In genomic region chr1:176813292-176814035, GRCm38 (mm10) we compare ENCODE assay signal across 8 mouse cellular contexts. TPM values are rescaled to one million over a fixed set of nuclear protein-coding genes. Genes with fewer than 3 reads are reported as not detected.
A peak's percentile ranks its signal among the peaks of the same experiment; 100 is the strongest.
DNase-seq lines count a peak whose midpoint lies in the region; ATAC-seq and TF ChIP-seq lines count a peak whose summit lies in the region.

No protein-coding gene starts in this region.

- peak; percentile 73 for DNase-seq in kidney, postnatal 0 days (ENCODE audit: low spot score)
- peak; percentile 80 for DNase-seq in neural tube, embryonic 11.5 days (ENCODE audit: low spot score)

- H3K79me3 ChIP-seq in C2C12 (ENCODE audit: low read depth): peaks cover 68% of the 10 kb centered on the region

- peaks cover 4% of the 10 kb centered on the region; the same call in 1 of the 2 replicates for H3K4me1 ChIP-seq in bone marrow, adult 2 months (ENCODE audit: control insufficient read depth, insufficient read depth, low read length)
- H3K4me1 ChIP-seq in embryonic fibroblast, embryonic 13.5 days (ENCODE audit: control insufficient read depth, insufficient read depth, low read length): peaks cover 12% of the 10 kb centered on the region
- H3K4me1 ChIP-seq in heart, embryonic 11.5 days (ENCODE audit: control insufficient read depth, insufficient read depth, low read length): peaks cover 14% of the 10 kb centered on the region
- no peaks in the 10 kb centered on the region for H3K4me1 ChIP-seq in kidney, postnatal 0 days (replicated peaks; ENCODE audit: insufficient read depth, low read length)
- peaks cover 38% of the 10 kb centered on the region for H3K4me1 ChIP-seq in liver, embryonic 15.5 days (replicated peaks)
- H3K4me1 ChIP-seq in neural tube, embryonic 11.5 days (ENCODE audit: control insufficient read depth, insufficient read depth, low read length): peaks cover 3% of the 10 kb centered on the region
- H3K4me1 ChIP-seq in stomach, embryonic 15.5 days: no peaks in the 10 kb centered on the region; the same call in 1 of the 2 replicates

- H3K79me2 ChIP-seq in C2C12 (ENCODE audit: control insufficient read depth, insufficient read depth): peaks cover 90% of the 10 kb centered on the region

- peak overlapping the region; percentile 96 for H3K27ac ChIP-seq in bone marrow, adult 2 months (ENCODE audit: control insufficient read depth, insufficient read depth, low read depth, low read length, poor library complexity)
- peak overlapping the region; percentile 94 for H3K27ac ChIP-seq in embryonic fibroblast, embryonic 13.5 days (ENCODE audit: insufficient read depth, low read length)
- peak overlapping the region; percentile 98 for H3K27ac ChIP-seq in heart, embryonic 11.5 days (ENCODE audit: low read depth, low read length)
- peak overlapping the region; percentile 91 for H3K27ac ChIP-seq in kidney, postnatal 0 days
- peak overlapping the region; percentile 98 for H3K27ac ChIP-seq in liver, embryonic 15.5 days (replicated peaks)
- H3K27ac ChIP-seq in neural tube, embryonic 11.5 days (ENCODE audit: low read depth, low read length): peak overlapping the region; percentile 99
- H3K27ac ChIP-seq in stomach, embryonic 15.5 days: peak overlapping the region; percentile 97

- TF ChIP-seq CTCF in C2C12 (IDR thresholded peaks at IDR 0.05; ENCODE audit: control insufficient read depth, insufficient read depth, insufficient read length): no peak
- no peak for TF ChIP-seq CTCF in bone marrow, adult 2 months (IDR thresholded peaks at IDR 0.05; ENCODE audit: control insufficient read depth, insufficient read depth, low read length)
- TF ChIP-seq CTCF in embryonic fibroblast, embryonic 13.5 days (IDR thresholded peaks at IDR 0.05; ENCODE audit: borderline replicate concordance, insufficient read depth, low read length): no peak
- no peak for TF ChIP-seq CTCF in kidney, postnatal 0 days (IDR thresholded peaks at IDR 0.05; ENCODE audit: low read depth)

- H3K27me3 ChIP-seq in C2C12 (ENCODE audit: control insufficient read depth, insufficient read depth, insufficient read length): no peaks in the 10 kb centered on the region
- no peaks in the 10 kb centered on the region for H3K27me3 ChIP-seq in heart, embryonic 11.5 days (ENCODE audit: control insufficient read depth, insufficient read depth, low read length)
- no peaks in the 10 kb centered on the region for H3K27me3 ChIP-seq in kidney, postnatal 0 days (ENCODE audit: insufficient read depth, low read length)
- no peaks in the 10 kb centered on the region for H3K27me3 ChIP-seq in liver, embryonic 15.5 days
- H3K27me3 ChIP-seq in neural tube, embryonic 11.5 days (ENCODE audit: control insufficient read depth, insufficient read depth, low read length): no peaks in the 10 kb centered on the region
- no peaks in the 10 kb centered on the region for H3K27me3 ChIP-seq in stomach, embryonic 15.5 days (replicated peaks)

- H3K9me3 ChIP-seq in heart, embryonic 11.5 days (replicated peaks; ENCODE audit: control insufficient read depth, low read length): no peaks in the 10 kb centered on the region
- no peaks in the 10 kb centered on the region for H3K9me3 ChIP-seq in kidney, postnatal 0 days (replicated peaks; ENCODE audit: low read length)
- H3K9me3 ChIP-seq in liver, embryonic 15.5 days (replicated peaks): no peaks in the 10 kb centered on the region
- H3K9me3 ChIP-seq in neural tube, embryonic 11.5 days (ENCODE audit: control insufficient read depth, low read length): no peaks in the 10 kb centered on the region
- H3K9me3 ChIP-seq in stomach, embryonic 15.5 days: no peaks in the 10 kb centered on the region

- peak overlapping the region; percentile 73 for H3K4me2 ChIP-seq in heart, embryonic 11.5 days
- peak overlapping the region; percentile 64 for H3K4me2 ChIP-seq in kidney, postnatal 0 days (ENCODE audit: low read length)
- H3K4me2 ChIP-seq in liver, embryonic 15.5 days: peak overlapping the region; percentile 76
- H3K4me2 ChIP-seq in neural tube, embryonic 11.5 days (ENCODE audit: low read depth): peak overlapping the region; percentile 45
- H3K4me2 ChIP-seq in stomach, embryonic 15.5 days: peak overlapping the region; percentile 70

- peak; percentile 58; the same call in 1 of the 2 replicates for TF ChIP-seq POLR2A in bone marrow, adult 2 months (IDR thresholded peaks at IDR 0.05; ENCODE audit: borderline replicate concordance, control insufficient read depth, low read depth, low read length)
- peak; percentile 63 for TF ChIP-seq POLR2A in embryonic fibroblast, embryonic 13.5 days (IDR thresholded peaks at IDR 0.05; ENCODE audit: low read depth, low read length)

- peak; percentile 71 for ATAC-seq in heart, embryonic 11.5 days (replicated peaks; ENCODE audit: insufficient number of reproducible peaks, low FRiP score, low TSS enrichment)
- ATAC-seq in kidney, postnatal 0 days (replicated peaks; ENCODE audit: low FRiP score, low read depth): peak; percentile 52
- peak; percentile 56 for ATAC-seq in liver, embryonic 15.5 days (ENCODE audit: insufficient read depth)
- ATAC-seq in neural tube, embryonic 11.5 days (ENCODE audit: insufficient read depth, low FRiP score, low TSS enrichment): peak; percentile 60
- peak; percentile 40 for ATAC-seq in stomach, embryonic 15.5 days (ENCODE audit: insufficient read depth, low FRiP score, low read depth)

- peak overlapping the region; percentile 95 for H3K9ac ChIP-seq in heart, embryonic 11.5 days (ENCODE audit: low read depth, low read length)
- H3K9ac ChIP-seq in kidney, postnatal 0 days (ENCODE audit: low read depth, low read length): peak overlapping the region; percentile 73
- H3K9ac ChIP-seq in liver, embryonic 15.5 days: peak overlapping the region; percentile 92
- peak overlapping the region; percentile 96 for H3K9ac ChIP-seq in neural tube, embryonic 11.5 days (ENCODE audit: low read length)
- peak overlapping the region; percentile 73 for H3K9ac ChIP-seq in stomach, embryonic 15.5 days

- H3ac ChIP-seq in C2C12 (ENCODE audit: control insufficient read depth, insufficient read length, low read depth): peak overlapping the region; percentile 77

- no peaks in the 10 kb centered on the region for H3K36me3 ChIP-seq in C2C12 (ENCODE audit: control insufficient read depth, insufficient read depth)
- no peaks in the 10 kb centered on the region for H3K36me3 ChIP-seq in heart, embryonic 11.5 days (ENCODE audit: control insufficient read depth, insufficient read depth, low read length)
- H3K36me3 ChIP-seq in kidney, postnatal 0 days (ENCODE audit: insufficient read depth, low read length): no peaks in the 10 kb centered on the region
- no peaks in the 10 kb centered on the region for H3K36me3 ChIP-seq in liver, embryonic 15.5 days (replicated peaks)
- no peaks in the 10 kb centered on the region for H3K36me3 ChIP-seq in neural tube, embryonic 11.5 days (ENCODE audit: control insufficient read depth, insufficient read depth, low read length)
- H3K36me3 ChIP-seq in stomach, embryonic 15.5 days: no peaks in the 10 kb centered on the region

- H3K4me3 ChIP-seq in C2C12 (ENCODE audit: insufficient read depth, poor library complexity, severe bottlenecking): peak overlapping the region; percentile 63
- peak overlapping the region; percentile 80 for H3K4me3 ChIP-seq in bone marrow, adult 2 months (replicated peaks; ENCODE audit: control insufficient read depth, low read depth, low read length)
- H3K4me3 ChIP-seq in embryonic fibroblast, embryonic 13.5 days (ENCODE audit: insufficient read depth, low read length): peak overlapping the region; percentile 94
- H3K4me3 ChIP-seq in heart, embryonic 11.5 days (ENCODE audit: low read depth, low read length): peak overlapping the region; percentile 84
- peak overlapping the region; percentile 87 for H3K4me3 ChIP-seq in kidney, postnatal 0 days (replicated peaks; ENCODE audit: low read depth, low read length)
- peak overlapping the region; percentile 84 for H3K4me3 ChIP-seq in liver, embryonic 15.5 days (replicated peaks)
- peak overlapping the region; percentile 89 for H3K4me3 ChIP-seq in neural tube, embryonic 11.5 days (ENCODE audit: low read depth, low read length)
- peak overlapping the region; percentile 92 for H3K4me3 ChIP-seq in stomach, embryonic 15.5 days (replicated peaks)

- WGBS in bone marrow, adult 2 months: under 1% methylated on average over 75 of the region's 75 CpGs
- WGBS in heart, embryonic 11.5 days (ENCODE audit: insufficient replicate concordance): under 1% methylated on average over 66 of the region's 75 CpGs
- under 1% methylated on average over 55 of the region's 75 CpGs for WGBS in kidney, postnatal 0 days
- under 1% methylated on average over 55 of the region's 75 CpGs for WGBS in liver, embryonic 15.5 days (ENCODE audit: insufficient replicate concordance)
- under 1% methylated on average over 47 of the region's 75 CpGs for WGBS in neural tube, embryonic 11.5 days
- under 1% methylated on average over 54 of the region's 75 CpGs for WGBS in stomach, embryonic 15.5 days

TF ChIP-seq in C2C12, 6 proteins besides CTCF, POLR2A, EP300 and RAD21 (continues in another document):
- no peak for TF ChIP-seq USF1 (IDR thresholded peaks at IDR 0.05; ENCODE audit: low read depth)
- no peak for TF ChIP-seq CEBPB (IDR thresholded peaks at IDR 0.05; ENCODE audit: low read depth)
- no peak for TF ChIP-seq MAX (IDR thresholded peaks at IDR 0.05)

RNA-seq across cellular contexts. Expression of gene Cep170, which starts 0.4 kb away (rescaled TPM):
- 15.1 TPM for polyA plus RNA-seq in C2C12 (2012; fragmentation: generic; extraction: Trizol)
- 6.3 and 12.1 TPM in 2 replicates for polyA plus RNA-seq in bone marrow, adult 2 months (2011; ENCODE audit: insufficient read depth, insufficient read length, low replicate concordance, missing spikeins)
- 117 and 137 TPM in 2 replicates for polyA plus RNA-seq in embryonic fibroblast, embryonic 13.5 days (2011; ENCODE audit: insufficient read length, low read depth, missing spikeins)
- polyA plus RNA-seq in heart, embryonic 11.5 days (2014; fragmentation: Nextera tagmentation; extraction: Ambion mirVana): 30.6 and 33.9 TPM in 2 replicates
- polyA plus RNA-seq in kidney, postnatal 0 days (2015; fragmentation: Nextera tagmentation; extraction: Ambion mirVana): 11.9 and 12.9 TPM in 2 replicates
- polyA plus RNA-seq in liver, embryonic 15.5 days (2015; fragmentation: Nextera tagmentation; extraction: Ambion mirVana): 4.8 and 7.3 TPM in 2 replicates
- polyA plus RNA-seq in neural tube, embryonic 11.5 days (2014; fragmentation: Nextera tagmentation; extraction: Ambion mirVana): 75.8 and 86.6 TPM in 2 replicates
- polyA plus RNA-seq in stomach, embryonic 15.5 days (2015; fragmentation: Nextera tagmentation; extraction: Ambion mirVana): 18.7 and 20.1 TPM in 2 replicates

RNA-seq across cellular contexts. Expression of gene Sdccag8, which starts 1.0 kb away (rescaled TPM):
- polyA plus RNA-seq in C2C12 (2012; fragmentation: generic; extraction: Trizol): 5.8 TPM
- polyA plus RNA-seq in bone marrow, adult 2 months (2011; ENCODE audit: insufficient read depth, insufficient read length, low replicate concordance, missing spikeins): 3.8 and 9.2 TPM in 2 replicates
- 14.0 and 14.3 TPM in 2 replicates for polyA plus RNA-seq in embryonic fibroblast, embryonic 13.5 days (2011; ENCODE audit: insufficient read length, low read depth, missing spikeins)
- polyA plus RNA-seq in heart, embryonic 11.5 days (2014; fragmentation: Nextera tagmentation; extraction: Ambion mirVana): 9.8 and 12.0 TPM in 2 replicates
- polyA plus RNA-seq in kidney, postnatal 0 days (2015; fragmentation: Nextera tagmentation; extraction: Ambion mirVana): 22.7 and 27.0 TPM in 2 replicates
- polyA plus RNA-seq in liver, embryonic 15.5 days (2015; fragmentation: Nextera tagmentation; extraction: Ambion mirVana): 4.4 and 5.0 TPM in 2 replicates
- polyA plus RNA-seq in neural tube, embryonic 11.5 days (2014; fragmentation: Nextera tagmentation; extraction: Ambion mirVana): 19.2 and 22.8 TPM in 2 replicates
- 15.6 and 16.5 TPM in 2 replicates for polyA plus RNA-seq in stomach, embryonic 15.5 days (2015; fragmentation: Nextera tagmentation; extraction: Ambion mirVana)

Comparison
In these comparisons a context has a peak if more than half of its experiments do, and no peak if none do; other contexts are left out.
1. Peak in every context shown above with its lines: DNase-seq, ATAC-seq, H3K4me3 ChIP-seq and H3K27ac ChIP-seq.